Mouse (Mus musculus) erythroblast, embryonic 14.5 days (primary cell): ENCODE measurements around the gene Tmem169.

Experiments used
- GATA1 ChIP-seq: IDR thresholded peaks from 2 replicates; pipeline ENCODE4 v1.6.1; 2012; ENCODE audit warnings: low read length, inconsistent platforms, mixed read lengths
- TAL1 ChIP-seq: IDR thresholded peaks from 3 replicates; pipeline ENCODE4 v1.6.1; 2012; ENCODE audit warnings: low read length, inconsistent platforms, mixed read lengths

GRCm38 (mm10) chr1:72253881-72254491, 30.2 kb upstream of the Tmem169 start:
- TF ChIP-seq GATA1 (no peak), TAL1 (no peak)
